Mouse (Mus musculus): Measurements from ENCODE around the gene Slc2a12. TPM values are rescaled to one million over a fixed set of nuclear protein-coding genes. Genes with fewer than 3 reads are reported as not detected.

The Slc2a12 gene
- polyA plus RNA-seq, 1 experiment: 0.02 TPM

GRCm38 (mm10) chr10:22614554-22614953 is 30.3 kb upstream of the Slc2a12 start:
- Histone ChIP-seq H3K4me1 (ENCODE audit: control insufficient read depth, insufficient read depth, insufficient read length) (no peaks in the 10 kb centered on the region), H3K27ac (ENCODE audit: insufficient read depth, low read length) (no peak overlapping the region), H3K27me3 (ENCODE audit: control insufficient read depth, insufficient read depth, low read length) (no peaks in the 10 kb centered on the region), H3K4me3 (ENCODE audit: extremely low read depth, insufficient read depth, insufficient read length) (no peak overlapping the region), H3K36me3 (ENCODE audit: control insufficient read depth, insufficient read depth, low read length) (no peaks in the 10 kb centered on the region)
- TF ChIP-seq POLR2A (IDR thresholded peaks at IDR 0.05; ENCODE audit: low read depth, low read length): no peak
- TF ChIP-seq CTCF (IDR thresholded peaks at IDR 0.05; ENCODE audit: extremely low read depth, insufficient read depth, insufficient read length, insufficient replicate concordance): no peak
- DNase-seq (ENCODE audit: low read depth in 1 of 2, low spot score in 2 of 2): no peak
- 90% methylated on average over 8 of the region's 8 CpGs for WGBS

GRCm38 (mm10) chr10:22615309-22615708 is 29.5 kb upstream of the Slc2a12 start:
- WGBS: 81% methylated on average over 10 of the region's 10 CpGs
- no peak for TF ChIP-seq POLR2A (IDR thresholded peaks at IDR 0.05; ENCODE audit: low read depth, low read length)
- TF ChIP-seq CTCF (IDR thresholded peaks at IDR 0.05; ENCODE audit: extremely low read depth, insufficient read depth, insufficient read length, insufficient replicate concordance): no peak
- no peak for DNase-seq (ENCODE audit: low read depth in 1 of 2, low spot score in 2 of 2)

GRCm38 (mm10) chr10:22618842-22619241 is 26.0 kb upstream of the Slc2a12 start:
- H3K27ac ChIP-seq (ENCODE audit: insufficient read depth, low read length): no peak overlapping the region
- no peaks in the 10 kb centered on the region for H3K36me3 ChIP-seq (ENCODE audit: control insufficient read depth, insufficient read depth, low read length)
- no peaks in the 10 kb centered on the region for H3K27me3 ChIP-seq (ENCODE audit: control insufficient read depth, insufficient read depth, low read length)
- TF ChIP-seq CTCF (IDR thresholded peaks at IDR 0.05; ENCODE audit: extremely low read depth, insufficient read depth, insufficient read length, insufficient replicate concordance): no peak
- TF ChIP-seq POLR2A (IDR thresholded peaks at IDR 0.05; ENCODE audit: low read depth, low read length): no peak
- 74% methylated on average over 2 of the region's 2 CpGs for WGBS
- no peak overlapping the region for H3K4me3 ChIP-seq (ENCODE audit: extremely low read depth, insufficient read depth, insufficient read length)
- no peak for DNase-seq (ENCODE audit: low read depth in 1 of 2, low spot score in 2 of 2)
- no peaks in the 10 kb centered on the region for H3K4me1 ChIP-seq (ENCODE audit: control insufficient read depth, insufficient read depth, insufficient read length)

More at GRCm38 (mm10) chr10:22615309-22615708, 29.5 kb upstream of the Slc2a12 start:
- no peak overlapping the region for H3K4me3 ChIP-seq (ENCODE audit: extremely low read depth, insufficient read depth, insufficient read length)
- no peaks in the 10 kb centered on the region for H3K36me3 ChIP-seq (ENCODE audit: control insufficient read depth, insufficient read depth, low read length)
- no peaks in the 10 kb centered on the region for H3K4me1 ChIP-seq (ENCODE audit: control insufficient read depth, insufficient read depth, insufficient read length)
- H3K27ac ChIP-seq (ENCODE audit: insufficient read depth, low read length): no peak overlapping the region
- no peaks in the 10 kb centered on the region for H3K27me3 ChIP-seq (ENCODE audit: control insufficient read depth, insufficient read depth, low read length)

- Histone ChIP-seq H3K27ac (ENCODE audit: insufficient read depth, low read length) (no peak overlapping the region), H3K27me3 (ENCODE audit: control insufficient read depth, insufficient read depth, low read length) (no peaks in the 10 kb centered on the region), H3K4me3 (ENCODE audit: extremely low read depth, insufficient read depth, insufficient read length) (no peak overlapping the region), H3K4me1 (ENCODE audit: control insufficient read depth, insufficient read depth, insufficient read length) (no peaks in the 10 kb centered on the region), H3K36me3 (ENCODE audit: control insufficient read depth, insufficient read depth, low read length) (no peaks in the 10 kb centered on the region)
- no peak for DNase-seq (ENCODE audit: low read depth in 1 of 2, low spot score in 2 of 2)
- WGBS: 81% methylated on average over 1 of the region's 1 CpGs
- TF ChIP-seq POLR2A (IDR thresholded peaks at IDR 0.05; ENCODE audit: low read depth, low read length): no peak
- no peak for TF ChIP-seq CTCF (IDR thresholded peaks at IDR 0.05; ENCODE audit: extremely low read depth, insufficient read depth, insufficient read length, insufficient replicate concordance)
Observed at GRCm38 (mm10) chr10:22628832-22629231, 16.0 kb upstream of the Slc2a12 start.

GRCm38 (mm10) chr10:22631103-22631502 is 13.7 kb upstream of the Slc2a12 start:
- H3K27ac ChIP-seq (ENCODE audit: insufficient read depth, low read length): no peak overlapping the region

GRCm38 (mm10) chr10:22631528-22631927 is 13.3 kb upstream of the Slc2a12 start:
- no peak for DNase-seq (ENCODE audit: low read depth in 1 of 2, low spot score in 2 of 2)
- Histone ChIP-seq H3K27me3 (ENCODE audit: control insufficient read depth, insufficient read depth, low read length) (no peaks in the 10 kb centered on the region), H3K27ac (ENCODE audit: insufficient read depth, low read length) (no peak overlapping the region), H3K36me3 (ENCODE audit: control insufficient read depth, insufficient read depth, low read length) (no peaks in the 10 kb centered on the region), H3K4me1 (ENCODE audit: control insufficient read depth, insufficient read depth, insufficient read length) (no peaks in the 10 kb centered on the region), H3K4me3 (ENCODE audit: extremely low read depth, insufficient read depth, insufficient read length) (no peak overlapping the region)
- 66% methylated on average over 7 of the region's 7 CpGs for WGBS
- TF ChIP-seq POLR2A (IDR thresholded peaks at IDR 0.05; ENCODE audit: low read depth, low read length) (no peak), CTCF (IDR thresholded peaks at IDR 0.05; ENCODE audit: extremely low read depth, insufficient read depth, insufficient read length, insufficient replicate concordance) (no peak)

More at GRCm38 (mm10) chr10:22631103-22631502, 13.7 kb upstream of the Slc2a12 start:
- TF ChIP-seq CTCF (IDR thresholded peaks at IDR 0.05; ENCODE audit: extremely low read depth, insufficient read depth, insufficient read length, insufficient replicate concordance) (no peak), POLR2A (IDR thresholded peaks at IDR 0.05; ENCODE audit: low read depth, low read length) (no peak)
- Histone ChIP-seq H3K36me3 (ENCODE audit: control insufficient read depth, insufficient read depth, low read length) (no peaks in the 10 kb centered on the region), H3K4me3 (ENCODE audit: extremely low read depth, insufficient read depth, insufficient read length) (no peak overlapping the region), H3K4me1 (ENCODE audit: control insufficient read depth, insufficient read depth, insufficient read length) (no peaks in the 10 kb centered on the region), H3K27me3 (ENCODE audit: control insufficient read depth, insufficient read depth, low read length) (no peaks in the 10 kb centered on the region)
- no peak for DNase-seq (ENCODE audit: low read depth in 1 of 2, low spot score in 2 of 2)
- WGBS: 33% methylated on average over 4 of the region's 4 CpGs

- Histone ChIP-seq H3K27ac (ENCODE audit: insufficient read depth, low read length) (no peak overlapping the region), H3K4me3 (ENCODE audit: extremely low read depth, insufficient read depth, insufficient read length) (no peak overlapping the region), H3K27me3 (ENCODE audit: control insufficient read depth, insufficient read depth, low read length) (no peaks in the 10 kb centered on the region), H3K36me3 (ENCODE audit: control insufficient read depth, insufficient read depth, low read length) (no peaks in the 10 kb centered on the region), H3K4me1 (ENCODE audit: control insufficient read depth, insufficient read depth, insufficient read length) (no peaks in the 10 kb centered on the region)
- 83% methylated on average over 4 of the region's 4 CpGs for WGBS
- TF ChIP-seq CTCF (IDR thresholded peaks at IDR 0.05; ENCODE audit: extremely low read depth, insufficient read depth, insufficient read length, insufficient replicate concordance) (no peak), POLR2A (IDR thresholded peaks at IDR 0.05; ENCODE audit: low read depth, low read length) (no peak)
- DNase-seq (ENCODE audit: low read depth in 1 of 2, low spot score in 2 of 2): no peak
Observed at GRCm38 (mm10) chr10:22631956-22632355, 12.9 kb upstream of the Slc2a12 start.

Measured in spleen, adult 2 months (tissue).